Mouse (Mus musculus) kidney, embryonic 14.5 days (tissue): ENCODE data around the gene Napsa. TPM values are rescaled to one million over a fixed set of nuclear protein-coding genes. Genes with fewer than 3 reads are reported as not detected.
A peak's percentile ranks its signal among the peaks of the same experiment; 100 is the strongest.

ENCODE experiments used
- ATAC-seq: fragments of 200-750 bp; cut with Nextera tagmentation; 2 replicates; pipeline ENCODE4 v1.8.0; 2017; ENCODE audit warnings: moderate number of reproducible peaks, mild to moderate bottlenecking, moderate TSS enrichment, moderate library complexity; ENCODE audit not compliant: low FRiP score, low TSS enrichment
- H3K27ac ChIP-seq: fragments of 300-500 bp; sonication (generic); 2 replicates; pipeline ENCODE4 v1.5.1; 2014; ENCODE audit warnings: low read depth, mild to moderate bottlenecking, low read length, moderate library complexity, mixed read lengths
- H3K27me3 ChIP-seq: fragments of 300-500 bp; sonication (generic); 2 replicates; pipeline ENCODE4 v1.6.1; 2014; ENCODE audit warnings: mild to moderate bottlenecking, low read length; ENCODE audit not compliant: control insufficient read depth, insufficient read depth
- H3K36me3 ChIP-seq: fragments of 300-500 bp; sonication (generic); 2 replicates; pipeline ENCODE4 v1.6.1; 2014; ENCODE audit warnings: low read length, mixed read lengths; ENCODE audit not compliant: control insufficient read depth, insufficient read depth
- H3K4me1 ChIP-seq: fragments of 300-500 bp; sonication (generic); 2 replicates; pipeline ENCODE4 v1.6.1; 2014; ENCODE audit warnings: low read length, mixed read lengths; ENCODE audit not compliant: control insufficient read depth, insufficient read depth
- H3K4me2 ChIP-seq: fragments of 300-500 bp; sonication (generic); replicated peaks from 2 replicates; pipeline ENCODE4 v1.6.1; 2014; ENCODE audit warnings: low read depth, mild to moderate bottlenecking, low read length
- H3K4me3 ChIP-seq: fragments of 300-500 bp; sonication (generic); 2 replicates; pipeline ENCODE4 v1.5.1; 2014; ENCODE audit warnings: mild to moderate bottlenecking, low read length
- H3K9ac ChIP-seq: fragments of 300-500 bp; sonication (generic); 2 replicates; pipeline ENCODE4 v1.6.1; 2014; ENCODE audit warnings: low read depth, mild to moderate bottlenecking, low read length, moderate library complexity
- H3K9me3 ChIP-seq: fragments of 300-500 bp; sonication (generic); 2 replicates; pipeline ENCODE4 v1.6.1; 2016; ENCODE audit warnings: low read length; ENCODE audit not compliant: control insufficient read depth
- WGBS: fragments of 180-500 bp; shearing (Covaris S2); extraction: QIAGEN DNeasy Blood & Tissue Kit; methylation state at CpG from one replicate; pipeline ENCODE4 v1.1.7; 2014; 5-methylcytosine and 5-hydroxymethylcytosine counted together
- polyA plus RNA-seq: library from polyadenylated mRNA; unstranded; fragments of >200 nt; fragmentation: Nextera tagmentation; extraction: Ambion mirVana; gene quantifications from 2 replicates; pipeline ENCODE4 v1.2.1, GENCODE M21; 2014

Gene Napsa
- polyA plus RNA-seq, 1 experiment from 2014 or later = 7.0 TPM

GRCm38 (mm10) chr7:44537009-44537408, 35.2 kb upstream of the Napsa start:
- Histone ChIP-seq H3K27me3 (no peaks in the 10 kb centered on the region), H3K4me2 (no peak overlapping the region), H3K4me3 (no peak overlapping the region), H3K9ac (no peak overlapping the region), H3K36me3 (peaks cover 92% of the 10 kb centered on the region), H3K27ac (no peak overlapping the region), H3K9me3 (no peaks in the 10 kb centered on the region), H3K4me1 (no peaks in the 10 kb centered on the region)
- 71% methylated on average over 7 of the region's 7 CpGs for WGBS
- ATAC-seq = no peak

GRCm38 (mm10) chr7:44537496-44537895, 34.7 kb upstream of the Napsa start:
- Histone ChIP-seq H3K9ac (no peak overlapping the region), H3K36me3 (peaks cover 95% of the 10 kb centered on the region), H3K27ac (no peak overlapping the region), H3K4me3 (no peak overlapping the region), H3K27me3 (no peaks in the 10 kb centered on the region), H3K9me3 (no peaks in the 10 kb centered on the region), H3K4me2 (no peak overlapping the region), H3K4me1 (no peaks in the 10 kb centered on the region)
- 92% methylated on average over 13 of the region's 13 CpGs for WGBS
- ATAC-seq = no peak

DNA sequence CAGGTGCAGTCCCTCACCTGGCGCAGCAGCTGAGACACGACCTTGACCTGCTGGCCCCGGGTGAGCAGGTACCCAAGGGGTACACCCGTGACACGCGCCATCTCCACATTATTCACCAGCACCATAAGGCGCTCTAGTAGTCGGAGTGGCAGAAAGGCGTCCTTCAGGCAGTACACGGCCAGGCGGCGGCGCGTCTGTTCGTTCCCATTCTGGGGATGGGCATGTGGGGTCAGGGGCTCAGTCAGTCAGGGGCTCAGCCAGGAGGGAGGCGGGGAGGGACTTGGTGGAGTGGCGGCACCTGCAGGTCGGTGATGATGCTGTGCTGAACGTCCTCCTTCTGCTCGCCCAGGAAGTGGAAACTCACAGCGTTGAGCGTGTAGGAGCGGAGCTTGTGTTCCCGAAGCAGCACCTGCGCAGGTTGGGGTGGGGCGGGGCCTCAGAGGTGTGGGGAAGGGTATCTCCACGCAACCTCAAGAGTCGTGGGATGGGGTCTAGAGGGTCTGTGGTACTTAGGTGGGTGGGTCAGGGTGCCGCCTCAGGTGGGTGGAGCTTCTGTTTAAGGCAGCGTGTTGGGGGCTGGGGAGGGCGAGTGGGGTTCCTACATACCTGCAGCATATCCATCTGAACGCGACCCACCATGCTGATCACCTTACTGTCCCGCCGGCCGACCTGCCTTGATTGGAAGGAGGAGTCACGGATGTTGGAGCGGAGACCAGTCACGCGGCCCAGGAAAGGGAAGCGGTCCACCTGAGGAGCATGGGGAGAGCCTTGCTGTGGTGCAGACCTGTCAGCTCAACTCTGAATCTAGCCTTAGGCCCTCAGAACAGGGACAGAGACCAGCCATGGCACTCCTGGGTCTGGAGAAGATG, 33.2 kb upstream of the Napsa start:
- no peak overlapping the region for H3K9ac ChIP-seq
- 92% methylated on average over 41 of the region's 41 CpGs for WGBS
- H3K9me3 ChIP-seq = no peaks in the 10 kb centered on the region
- ATAC-seq = no peak
- H3K27ac ChIP-seq = no peak overlapping the region
- H3K4me2 ChIP-seq = no peak overlapping the region
- no peaks in the 10 kb centered on the region for H3K27me3 ChIP-seq
- no peaks in the 10 kb centered on the region for H3K4me1 ChIP-seq
- no peak overlapping the region for H3K4me3 ChIP-seq
- peaks cover 88% of the 10 kb centered on the region for H3K36me3 ChIP-seq

GRCm38 (mm10) chr7:44542555-44542954, 29.6 kb upstream of the Napsa start:
- no peak for ATAC-seq
- Histone ChIP-seq H3K9me3 (no peaks in the 10 kb centered on the region), H3K36me3 (peaks cover 53% of the 10 kb centered on the region), H3K4me2 (no peak overlapping the region), H3K27me3 (no peaks in the 10 kb centered on the region), H3K9ac (no peak overlapping the region), H3K27ac (no peak overlapping the region), H3K4me1 (peaks cover 2% of the 10 kb centered on the region), H3K4me3 (no peak overlapping the region)
- WGBS = 94% methylated on average over 11 of the region's 11 CpGs

DNA sequence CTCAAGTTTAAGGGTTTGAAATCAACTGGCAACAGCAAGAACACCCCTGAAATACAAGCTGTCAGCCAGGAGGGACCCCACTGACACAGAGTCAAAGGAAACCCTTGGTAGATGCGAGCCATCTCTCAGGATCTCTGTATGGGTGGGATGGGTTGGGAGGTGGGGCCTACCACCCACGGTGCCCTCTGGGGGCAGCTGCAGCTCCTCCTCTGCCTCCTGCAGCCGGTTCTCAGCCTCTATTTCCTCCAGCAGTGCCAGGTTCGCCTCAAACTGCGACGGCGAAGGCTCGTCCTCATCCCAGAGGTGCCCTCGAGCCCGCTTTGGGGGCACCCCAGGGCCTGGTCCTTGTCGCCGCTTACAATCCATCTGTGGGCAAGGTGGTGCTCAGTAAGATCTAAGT, 29.1 kb upstream of the Napsa start:
- Histone ChIP-seq H3K27me3 (no peaks in the 10 kb centered on the region), H3K4me1 (peaks cover 4% of the 10 kb centered on the region), H3K4me2 (no peak overlapping the region), H3K4me3 (no peak overlapping the region), H3K27ac (no peak overlapping the region), H3K9me3 (no peaks in the 10 kb centered on the region), H3K9ac (no peak overlapping the region), H3K36me3 (peaks cover 48% of the 10 kb centered on the region)
- no peak for ATAC-seq
- WGBS = 83% methylated on average over 12 of the region's 12 CpGs

DNA sequence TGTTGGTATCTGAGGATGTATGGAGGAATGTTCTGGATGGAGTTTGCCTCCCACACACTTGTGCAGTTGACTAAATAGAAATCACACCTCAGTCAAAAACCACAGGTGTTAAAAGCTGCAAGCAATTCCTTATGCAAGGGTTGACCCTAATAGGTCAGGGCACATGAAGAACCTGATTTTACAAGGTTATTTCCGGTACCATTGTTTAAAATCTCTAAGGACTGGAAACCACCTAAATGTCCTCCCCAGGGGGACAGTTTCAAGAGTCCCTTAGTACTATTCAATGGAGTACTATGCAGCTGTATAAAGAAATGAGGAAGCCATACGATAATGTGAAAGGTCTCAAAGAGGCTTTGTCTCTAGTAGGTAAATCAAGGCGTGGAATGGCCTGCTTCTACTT, 25.9 kb upstream of the Napsa start:
- H3K27ac ChIP-seq = no peak overlapping the region
- H3K4me3 ChIP-seq = no peak overlapping the region
- H3K27me3 ChIP-seq = no peaks in the 10 kb centered on the region
- peaks cover 4% of the 10 kb centered on the region for H3K4me1 ChIP-seq
- H3K36me3 ChIP-seq = peaks cover 37% of the 10 kb centered on the region
- ATAC-seq = no peak
- H3K4me2 ChIP-seq = no peak overlapping the region
- WGBS = 93% methylated on average over 3 of the region's 3 CpGs
- H3K9ac ChIP-seq = no peak overlapping the region
- H3K9me3 ChIP-seq = no peaks in the 10 kb centered on the region

- H3K9ac ChIP-seq = no peak overlapping the region; the same call in 1 of the 2 replicates
- H3K9me3 ChIP-seq = no peaks in the 10 kb centered on the region
- no peak overlapping the region for H3K4me3 ChIP-seq
- peaks cover 37% of the 10 kb centered on the region for H3K36me3 ChIP-seq
- peaks cover 4% of the 10 kb centered on the region for H3K4me1 ChIP-seq
- H3K27me3 ChIP-seq = no peaks in the 10 kb centered on the region
- WGBS = 94% methylated on average over 13 of the region's 13 CpGs
- H3K4me2 ChIP-seq = peak overlapping the region; percentile 83; the same call in 1 of the 2 replicates
- ATAC-seq = no peak
- H3K27ac ChIP-seq = no peak overlapping the region
These were observed 25.1 kb upstream of the Napsa start for GRCm38 (mm10) chr7:44547041-44547440.

DNA sequence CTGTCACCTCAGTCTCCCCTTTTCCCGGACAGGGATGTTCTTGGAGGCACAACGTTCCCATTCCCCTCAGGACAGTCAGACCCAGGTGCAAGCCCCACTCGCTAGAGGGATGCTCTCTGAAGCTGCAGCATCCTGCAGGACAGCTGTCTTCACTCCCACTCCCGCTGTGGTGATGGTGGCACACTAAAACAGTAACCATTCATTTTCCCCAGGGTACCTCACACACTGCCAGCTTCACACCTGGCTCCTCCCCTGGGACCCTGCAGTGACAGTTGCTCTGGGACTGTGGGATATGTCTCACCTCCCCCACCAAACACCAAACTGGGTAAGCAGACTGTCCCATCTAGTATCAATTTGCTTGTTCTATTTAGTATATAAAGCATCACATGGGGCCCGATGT, 24.5 kb upstream of the Napsa start:
- Histone ChIP-seq H3K4me2 (peak overlapping the region; percentile 83), H3K4me1 (peaks cover 4% of the 10 kb centered on the region), H3K9ac (peak overlapping the region; percentile 69), H3K27me3 (no peaks in the 10 kb centered on the region), H3K27ac (no peak overlapping the region), H3K4me3 (peak overlapping the region; percentile 67), H3K36me3 (peaks cover 31% of the 10 kb centered on the region), H3K9me3 (no peaks in the 10 kb centered on the region)
- 11% methylated on average over 5 of the region's 5 CpGs for WGBS
- ATAC-seq = no peak

GRCm38 (mm10) chr7:44548497-44549087, 23.6 kb upstream of the Napsa start, which contains the start of gene Pold1:
Gene Pold1, minus strand, starts transcription at chr7:44548849.
- Histone ChIP-seq H3K4me1 (peaks cover 4% of the 10 kb centered on the region), H3K9ac (peak within 1 kb of the TSS; percentile 69), H3K4me2 (peak within 1 kb of the TSS; percentile 83), H3K9me3 (no peaks in the 10 kb centered on the region), H3K36me3 (peaks cover 27% of the 10 kb centered on the region), H3K27ac (peak within 1 kb of the TSS; percentile 66; the same call in 1 of the 2 replicates), H3K27me3 (no peaks in the 10 kb centered on the region), H3K4me3 (peak within 1 kb of the TSS; percentile 67)
- WGBS = under 1% methylated on average over 43 of the region's 43 CpGs
- ATAC-seq = peak; percentile 92
